Mouse (Mus musculus) lung, postnatal 25 days (tissue): ENCODE measurements at regions not wholly inside any gene's neighbourhood (a gene's known extent, or its start where the extent isn't known, plus 50 kb on each side); places are given as distances from the start of the nearest gene placed in this dataset.
"Not testable (repeated sequence)": the region's sequence is repeated elsewhere in the genome, so short reads cannot be mapped to it uniquely, and the experiment has no call there.

ENCODE experiments used
- DNase-seq: peaks from one replicate; pipeline ENCODE4 v3.0.0; 2022; ENCODE audit warnings: low spot score

GRCm38 (mm10) chrX:115030381-115031136 lies 123.2 kb downstream of the Ube2dnl2 start:
- peak; percentile 34 for DNase-seq

DNA sequence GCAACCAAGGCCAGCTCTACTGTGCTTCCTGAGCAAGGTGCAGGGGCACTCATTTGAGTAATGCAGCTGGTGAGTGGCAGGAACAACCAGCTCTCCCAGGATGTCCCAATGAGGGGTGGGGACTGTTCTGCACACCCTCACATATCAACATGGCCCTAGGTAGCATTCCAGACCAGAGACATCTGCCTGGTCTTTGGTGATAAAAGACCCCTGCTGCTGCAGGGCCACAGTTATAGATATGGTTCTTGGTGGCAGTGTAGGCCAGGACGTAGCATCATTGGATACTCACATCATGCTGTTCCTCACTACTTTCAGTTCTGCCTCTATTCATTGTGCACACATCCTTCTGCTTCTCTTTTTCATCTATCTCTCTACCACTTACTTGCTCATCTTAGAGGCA lies 124.1 kb downstream of the Ube2dnl2 start:
- DNase-seq: no peak

DNA sequence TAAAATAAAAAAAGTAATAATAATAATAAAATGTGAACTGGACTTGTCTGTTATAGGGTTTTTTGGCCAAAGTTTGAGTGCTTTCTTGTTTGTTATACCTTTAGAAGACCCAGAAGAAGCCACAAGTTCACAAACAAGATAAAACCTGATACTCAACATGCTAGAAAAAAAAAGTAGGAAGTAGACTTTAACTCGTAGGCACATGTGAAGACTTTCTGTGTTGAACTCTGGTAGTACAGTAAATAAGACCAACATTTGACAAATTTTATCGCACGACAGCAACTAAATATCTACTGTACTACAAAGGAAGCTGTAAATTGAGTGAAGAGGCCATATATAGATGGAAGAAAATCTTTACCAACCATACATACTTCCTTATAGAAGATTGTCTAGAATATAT lies 131.6 kb downstream of the Ube2dnl2 start:
- no peak for DNase-seq

DNA sequence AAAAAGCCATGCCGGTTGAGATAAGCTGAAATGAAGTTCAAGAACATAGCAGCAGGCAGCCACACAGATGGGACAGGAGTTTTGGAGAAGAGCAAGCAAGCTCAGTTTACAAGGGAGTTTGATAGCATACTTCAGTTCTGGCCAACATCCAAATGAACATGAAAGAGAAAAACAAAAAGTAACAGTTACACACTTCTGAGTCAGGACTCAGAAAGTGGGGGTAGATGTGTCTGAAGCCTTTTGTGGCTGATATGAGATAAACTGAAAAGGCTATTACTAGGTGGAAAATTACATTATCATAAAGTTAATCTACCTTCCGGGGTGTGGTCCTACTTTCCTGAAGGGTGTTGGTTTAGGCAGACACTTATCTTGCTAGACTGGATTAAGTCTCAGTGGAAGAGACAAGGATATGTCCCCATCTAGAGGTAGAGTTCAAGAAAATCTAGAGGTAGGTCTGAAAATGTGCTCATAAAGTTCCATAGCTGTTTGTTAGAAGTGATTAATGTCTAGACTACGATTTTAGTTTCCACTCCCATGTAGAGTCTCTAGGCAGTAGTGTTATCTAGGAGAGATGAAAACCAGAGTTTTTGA lies 155.3 kb downstream of the Ube2dnl2 start:
- DNase-seq: no peak

DNA sequence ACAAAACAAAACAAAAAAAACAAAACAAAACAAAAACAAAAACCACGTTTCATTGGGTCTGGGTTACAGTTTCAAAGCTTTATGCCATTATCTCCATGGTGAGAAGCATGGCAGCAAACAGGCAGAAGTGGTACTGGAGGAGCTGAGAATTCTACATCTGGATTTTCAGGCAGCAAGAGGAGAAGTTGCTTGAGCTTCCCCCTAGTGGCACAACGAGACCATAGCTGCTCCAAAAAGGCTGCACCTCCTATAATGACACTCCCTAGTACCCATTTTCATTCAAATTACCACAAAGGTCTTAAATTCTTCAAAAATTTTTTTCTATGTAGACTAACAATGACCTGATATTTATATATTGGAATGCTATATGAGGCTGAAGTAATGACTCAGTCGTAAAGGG lies 162.0 kb downstream of the Ube2dnl2 start:
- DNase-seq: no peak

DNA sequence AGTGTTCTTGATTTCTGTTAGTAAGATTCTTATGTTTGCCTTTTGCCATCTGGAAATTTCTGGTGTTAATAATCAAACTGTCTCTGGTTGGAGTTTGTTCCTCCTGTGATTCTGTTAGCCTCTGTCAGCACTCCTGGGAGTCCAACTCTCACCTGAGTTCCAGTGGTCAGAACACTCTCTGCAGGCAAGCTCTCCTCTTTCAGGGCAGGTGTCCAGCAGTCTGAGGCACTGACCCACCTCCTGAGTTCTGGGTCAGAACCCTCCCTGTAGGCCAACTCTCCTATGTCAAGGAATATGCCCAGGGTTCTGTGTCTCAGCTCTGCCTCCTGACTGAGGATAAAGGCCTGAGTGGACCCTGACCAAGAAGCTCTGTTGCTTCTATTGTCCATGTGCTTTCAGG lies 184.6 kb downstream of the Ube2dnl2 start:
- not testable (repeated sequence) for DNase-seq

DNA sequence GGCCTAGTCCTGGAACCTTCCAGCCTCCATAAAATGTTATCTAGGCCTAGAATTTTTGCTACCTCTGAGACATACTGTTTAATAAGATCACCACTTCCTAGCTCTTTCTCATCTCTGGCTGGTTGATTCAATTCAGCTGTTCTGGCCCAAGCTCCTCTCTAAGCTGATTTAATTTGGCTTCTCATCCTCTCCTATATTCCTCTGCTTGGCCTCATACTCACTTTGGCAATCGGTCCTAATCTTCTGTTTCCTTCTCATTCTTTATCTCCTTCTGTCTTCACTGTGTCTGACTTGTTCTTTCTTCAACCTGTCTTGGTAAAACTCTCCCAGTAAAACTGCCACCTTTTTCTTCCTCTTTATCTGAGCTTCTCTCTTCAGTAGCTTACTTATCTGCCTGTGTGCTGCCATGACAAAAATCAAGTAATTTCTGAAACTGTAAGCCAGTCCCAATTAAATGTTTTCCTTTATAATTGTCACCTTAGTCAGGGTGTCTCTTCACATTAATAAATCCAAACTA lies 185.7 kb downstream of the Ube2dnl2 start:
- DNase-seq: no peak
